Mouse (Mus musculus): ENCODE measurements around the gene Ror1. TPM values are rescaled to one million over a fixed set of nuclear protein-coding genes. Genes with fewer than 3 reads are reported as not detected.

The Ror1 gene
- polyA plus RNA-seq, 1 experiment from 2014 or later, result 1.1 TPM

- Histone ChIP-seq H3K9me3 (replicated peaks; ENCODE audit: control insufficient read depth, low read length) (no peaks in the 10 kb centered on the region), H3K27me3 (replicated peaks; ENCODE audit: control insufficient read depth, insufficient read depth, low read length) (no peaks in the 10 kb centered on the region), H3K4me2 (ENCODE audit: low read length) (no peak overlapping the region), H3K4me1 (ENCODE audit: control insufficient read depth, insufficient read depth, low read length) (no peaks in the 10 kb centered on the region), H3K27ac (ENCODE audit: low read depth, low read length) (no peak overlapping the region), H3K36me3 (ENCODE audit: control insufficient read depth, insufficient read depth, low read length) (no peaks in the 10 kb centered on the region), H3K4me3 (ENCODE audit: low read depth, low read length) (no peak overlapping the region), H3K9ac (ENCODE audit: low read length) (no peak overlapping the region)
- WGBS, result 70% methylated on average over 5 of the region's 5 CpGs
- ATAC-seq (no peak), DNase-seq (ENCODE audit: low spot score) (no peak)
These were observed 108.1 kb downstream of the Ror1 start for GRCm38 (mm10) chr4:100203688-100204087.

GRCm38 (mm10) chr4:100204381-100204780 is 108.8 kb downstream of the Ror1 start:
- H3K4me3 ChIP-seq (ENCODE audit: low read depth, low read length), result no peak overlapping the region
- WGBS, result 86% methylated on average over 12 of the region's 12 CpGs
- no peak overlapping the region for H3K4me2 ChIP-seq (ENCODE audit: low read length)
- H3K9me3 ChIP-seq (replicated peaks; ENCODE audit: control insufficient read depth, low read length), result no peaks in the 10 kb centered on the region
- no peak overlapping the region for H3K9ac ChIP-seq (ENCODE audit: low read length)
- no peak for DNase-seq (ENCODE audit: low spot score)
- no peak for ATAC-seq
- H3K27ac ChIP-seq (ENCODE audit: low read depth, low read length), result no peak overlapping the region
- no peaks in the 10 kb centered on the region for H3K36me3 ChIP-seq (ENCODE audit: control insufficient read depth, insufficient read depth, low read length)
- H3K27me3 ChIP-seq (replicated peaks; ENCODE audit: control insufficient read depth, insufficient read depth, low read length), result no peaks in the 10 kb centered on the region
- no peaks in the 10 kb centered on the region for H3K4me1 ChIP-seq (ENCODE audit: control insufficient read depth, insufficient read depth, low read length)

GRCm38 (mm10) chr4:100208081-100208480 is 112.5 kb downstream of the Ror1 start:
- no peaks in the 10 kb centered on the region for H3K9me3 ChIP-seq (replicated peaks; ENCODE audit: control insufficient read depth, low read length)
- no peak for DNase-seq (ENCODE audit: low spot score)
- 63% methylated on average over 4 of the region's 4 CpGs for WGBS
- H3K4me2 ChIP-seq (ENCODE audit: low read length), result no peak overlapping the region
- H3K27me3 ChIP-seq (replicated peaks; ENCODE audit: control insufficient read depth, insufficient read depth, low read length), result no peaks in the 10 kb centered on the region
- no peaks in the 10 kb centered on the region for H3K4me1 ChIP-seq (ENCODE audit: control insufficient read depth, insufficient read depth, low read length)
- no peak overlapping the region for H3K4me3 ChIP-seq (ENCODE audit: low read depth, low read length)
- no peak for ATAC-seq
- H3K27ac ChIP-seq (ENCODE audit: low read depth, low read length), result no peak overlapping the region
- no peaks in the 10 kb centered on the region for H3K36me3 ChIP-seq (ENCODE audit: control insufficient read depth, insufficient read depth, low read length)
- no peak overlapping the region for H3K9ac ChIP-seq (ENCODE audit: low read length)

- Histone ChIP-seq H3K27me3 (replicated peaks; ENCODE audit: control insufficient read depth, insufficient read depth, low read length) (no peaks in the 10 kb centered on the region), H3K36me3 (ENCODE audit: control insufficient read depth, insufficient read depth, low read length) (no peaks in the 10 kb centered on the region), H3K4me3 (ENCODE audit: low read depth, low read length) (no peak overlapping the region), H3K4me2 (ENCODE audit: low read length) (no peak overlapping the region), H3K4me1 (ENCODE audit: control insufficient read depth, insufficient read depth, low read length) (no peaks in the 10 kb centered on the region), H3K9ac (ENCODE audit: low read length) (no peak overlapping the region), H3K9me3 (replicated peaks; ENCODE audit: control insufficient read depth, low read length) (no peaks in the 10 kb centered on the region), H3K27ac (ENCODE audit: low read depth, low read length) (no peak overlapping the region)
- DNase-seq (ENCODE audit: low spot score), result no peak
- ATAC-seq, result no peak
- WGBS, result 65% methylated on average over 4 of the region's 4 CpGs
These were observed 113.5 kb downstream of the Ror1 start for GRCm38 (mm10) chr4:100209106-100209505.

GRCm38 (mm10) chr4:100211331-100211730 is 115.7 kb downstream of the Ror1 start:
- Histone ChIP-seq H3K27ac (ENCODE audit: low read depth, low read length) (no peak overlapping the region), H3K4me2 (ENCODE audit: low read length) (no peak overlapping the region), H3K9ac (ENCODE audit: low read length) (no peak overlapping the region), H3K4me1 (ENCODE audit: control insufficient read depth, insufficient read depth, low read length) (no peaks in the 10 kb centered on the region), H3K4me3 (ENCODE audit: low read depth, low read length) (no peak overlapping the region), H3K27me3 (replicated peaks; ENCODE audit: control insufficient read depth, insufficient read depth, low read length) (no peaks in the 10 kb centered on the region), H3K9me3 (replicated peaks; ENCODE audit: control insufficient read depth, low read length) (no peaks in the 10 kb centered on the region), H3K36me3 (ENCODE audit: control insufficient read depth, insufficient read depth, low read length) (no peaks in the 10 kb centered on the region)
- ATAC-seq, result no peak
- DNase-seq (ENCODE audit: low spot score), result no peak
- 81% methylated on average over 4 of the region's 4 CpGs for WGBS

DNA sequence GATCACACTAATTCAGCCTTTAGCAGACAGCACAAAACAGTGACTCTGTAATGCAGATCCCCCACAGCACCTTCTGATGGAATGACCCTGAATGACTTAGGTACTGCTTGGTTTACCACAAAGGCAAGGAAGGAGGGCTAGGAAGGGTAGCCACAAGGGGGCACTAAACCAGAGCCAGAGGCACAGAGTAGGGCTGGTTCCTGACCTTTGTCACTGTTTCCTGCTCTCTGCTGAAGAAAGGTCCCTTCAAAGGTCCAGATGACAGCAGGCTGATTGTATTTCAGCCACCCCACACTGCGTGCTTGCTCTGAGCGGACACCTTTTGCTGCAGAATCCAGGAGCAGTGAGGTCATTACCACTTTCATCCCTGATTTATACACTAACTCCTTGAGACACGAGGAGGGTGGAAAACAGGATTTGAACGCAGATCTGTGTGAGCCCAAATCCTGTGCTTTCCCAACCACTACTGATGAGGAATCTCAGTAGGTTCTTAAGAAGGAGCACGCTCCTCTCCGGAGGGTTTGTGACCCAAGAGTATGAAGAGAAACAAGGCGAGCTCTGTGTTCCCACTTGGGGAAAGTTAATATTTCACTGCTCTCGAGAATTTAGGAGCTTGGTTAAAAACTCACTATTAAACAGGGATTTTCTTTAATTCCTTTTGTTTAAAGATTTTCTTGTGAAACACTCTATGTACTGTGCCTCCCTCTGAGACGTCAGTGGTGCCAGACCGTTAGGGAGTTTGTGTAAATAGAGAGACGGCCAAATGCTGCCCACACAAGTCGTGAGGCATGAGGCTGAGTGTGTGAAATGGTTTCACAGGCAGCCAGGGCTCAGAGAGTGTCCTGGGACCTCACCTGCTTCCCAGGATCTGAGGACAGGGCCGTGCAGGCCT is 119.0 kb downstream of the Ror1 start:
- H3K36me3 ChIP-seq (ENCODE audit: control insufficient read depth, insufficient read depth, low read length), result no peaks in the 10 kb centered on the region
- H3K9me3 ChIP-seq (replicated peaks; ENCODE audit: control insufficient read depth, low read length), result no peaks in the 10 kb centered on the region
- ATAC-seq, result no peak
- no peak overlapping the region for H3K4me3 ChIP-seq (ENCODE audit: low read depth, low read length)
- no peak overlapping the region for H3K27ac ChIP-seq (ENCODE audit: low read depth, low read length)
- H3K4me2 ChIP-seq (ENCODE audit: low read length), result no peak overlapping the region
- DNase-seq (ENCODE audit: low spot score), result no peak
- no peaks in the 10 kb centered on the region for H3K27me3 ChIP-seq (replicated peaks; ENCODE audit: control insufficient read depth, insufficient read depth, low read length)
- H3K4me1 ChIP-seq (ENCODE audit: control insufficient read depth, insufficient read depth, low read length), result no peaks in the 10 kb centered on the region
- H3K9ac ChIP-seq (ENCODE audit: low read length), result no peak overlapping the region
- 58% methylated on average over 13 of the region's 13 CpGs for WGBS

DNA sequence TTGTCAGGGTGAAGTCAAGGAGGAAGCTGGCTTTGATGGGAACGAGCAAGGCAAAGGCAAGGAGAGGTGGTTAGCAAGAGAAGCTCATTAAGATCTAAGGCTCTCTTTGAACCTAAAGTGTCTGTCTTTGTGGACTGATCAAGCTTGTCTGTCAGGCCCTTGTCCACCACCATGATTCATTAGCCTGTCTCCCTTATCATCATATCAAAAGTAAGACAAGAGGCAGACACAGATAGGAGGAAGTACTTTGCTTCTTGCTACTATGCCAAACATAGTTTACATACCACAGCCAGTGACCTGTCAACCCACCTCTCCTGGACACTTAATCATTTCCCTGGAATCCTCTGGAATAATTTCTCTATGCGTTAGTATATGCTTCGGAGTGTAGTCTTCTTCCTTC is 121.0 kb downstream of the Ror1 start:
- 82% methylated on average over 3 of the region's 3 CpGs for WGBS
- H3K27me3 ChIP-seq (replicated peaks; ENCODE audit: control insufficient read depth, insufficient read depth, low read length), result no peaks in the 10 kb centered on the region
- no peak overlapping the region for H3K9ac ChIP-seq (ENCODE audit: low read length)
- no peak overlapping the region for H3K4me3 ChIP-seq (ENCODE audit: low read depth, low read length)
- H3K9me3 ChIP-seq (replicated peaks; ENCODE audit: control insufficient read depth, low read length), result no peaks in the 10 kb centered on the region
- no peak overlapping the region for H3K4me2 ChIP-seq (ENCODE audit: low read length)
- H3K4me1 ChIP-seq (ENCODE audit: control insufficient read depth, insufficient read depth, low read length), result no peaks in the 10 kb centered on the region
- H3K36me3 ChIP-seq (ENCODE audit: control insufficient read depth, insufficient read depth, low read length), result no peaks in the 10 kb centered on the region
- ATAC-seq (no peak), DNase-seq (ENCODE audit: low spot score) (no peak)
- H3K27ac ChIP-seq (ENCODE audit: low read depth, low read length), result no peak overlapping the region

DNA sequence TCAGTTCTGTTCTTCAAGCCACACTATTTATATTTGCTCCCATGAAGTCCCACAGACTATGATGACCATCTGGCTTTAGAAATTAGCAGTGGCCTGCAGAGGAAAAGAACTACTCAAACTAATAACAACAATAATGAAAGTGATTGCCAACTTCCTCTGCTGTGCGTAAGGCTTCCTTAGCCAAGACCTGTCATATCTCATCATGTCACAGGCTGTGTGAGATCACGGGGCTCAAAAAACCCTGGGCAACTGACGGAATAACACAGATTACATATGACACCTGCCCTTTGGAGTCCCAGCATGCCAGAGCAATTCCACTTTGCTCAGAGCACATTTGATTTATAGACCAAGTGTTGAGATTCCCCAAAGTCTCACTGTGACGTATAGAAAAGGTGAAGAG is 123.4 kb downstream of the Ror1 start:
- Histone ChIP-seq H3K9ac (ENCODE audit: low read length) (no peak overlapping the region), H3K4me3 (ENCODE audit: low read depth, low read length) (no peak overlapping the region), H3K9me3 (replicated peaks; ENCODE audit: control insufficient read depth, low read length) (no peaks in the 10 kb centered on the region), H3K4me1 (ENCODE audit: control insufficient read depth, insufficient read depth, low read length) (no peaks in the 10 kb centered on the region), H3K27ac (ENCODE audit: low read depth, low read length) (no peak overlapping the region), H3K27me3 (replicated peaks; ENCODE audit: control insufficient read depth, insufficient read depth, low read length) (no peaks in the 10 kb centered on the region), H3K36me3 (ENCODE audit: control insufficient read depth, insufficient read depth, low read length) (no peaks in the 10 kb centered on the region), H3K4me2 (ENCODE audit: low read length) (no peak overlapping the region)
- WGBS, result 91% methylated on average over 4 of the region's 4 CpGs
- DNase-seq (ENCODE audit: low spot score) (no peak), ATAC-seq (no peak)

DNA sequence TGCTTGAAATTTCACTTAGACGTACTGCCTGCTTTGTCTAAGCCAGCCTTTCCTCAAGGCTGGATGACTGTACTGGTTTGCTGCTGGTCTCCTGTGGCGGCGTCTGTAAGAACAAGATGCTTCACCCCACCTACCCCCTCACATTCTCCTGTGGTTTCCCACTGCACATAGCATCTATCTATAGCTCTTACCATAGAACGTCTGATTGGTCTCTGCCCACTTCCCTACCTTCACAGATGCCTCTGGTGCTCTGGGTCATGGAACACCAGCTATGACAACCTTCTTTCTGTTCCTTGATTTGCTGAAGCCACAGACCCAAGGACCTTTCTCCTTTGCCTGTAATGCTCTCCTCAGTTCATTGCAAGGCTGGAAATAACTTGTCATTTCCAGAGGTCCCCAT is 124.0 kb downstream of the Ror1 start:
- Histone ChIP-seq H3K9ac (ENCODE audit: low read length) (no peak overlapping the region), H3K27ac (ENCODE audit: low read depth, low read length) (no peak overlapping the region), H3K4me1 (ENCODE audit: control insufficient read depth, insufficient read depth, low read length) (no peaks in the 10 kb centered on the region), H3K27me3 (replicated peaks; ENCODE audit: control insufficient read depth, insufficient read depth, low read length) (no peaks in the 10 kb centered on the region), H3K4me3 (ENCODE audit: low read depth, low read length) (no peak overlapping the region), H3K36me3 (ENCODE audit: control insufficient read depth, insufficient read depth, low read length) (no peaks in the 10 kb centered on the region), H3K9me3 (replicated peaks; ENCODE audit: control insufficient read depth, low read length) (no peaks in the 10 kb centered on the region), H3K4me2 (ENCODE audit: low read length) (no peak overlapping the region)
- DNase-seq (ENCODE audit: low spot score) (no peak), ATAC-seq (no peak)
- 92% methylated on average over 4 of the region's 4 CpGs for WGBS
